Mouse (Mus musculus) midbrain, embryonic 15.5 days (tissue): ENCODE data around the gene Bend5. TPM values are rescaled to one million over a fixed set of nuclear protein-coding genes. Genes with fewer than 3 reads are reported as not detected.

ENCODE experiments used
- ATAC-seq: fragments of 200-750 bp; cut with Nextera tagmentation; replicated peaks from 2 replicates; pipeline ENCODE4 v1.8.0; 2017; ENCODE audit warnings: moderate TSS enrichment
- H3K27ac ChIP-seq: fragments of 300-500 bp; sonication (generic); 2 replicates; pipeline ENCODE4 v1.5.1; 2015; ENCODE audit warnings: mild to moderate bottlenecking, inconsistent platforms
- H3K27me3 ChIP-seq: fragments of 300-500 bp; sonication (generic); replicated peaks from 2 replicates; pipeline ENCODE4 v1.6.1; 2015; ENCODE audit warnings: inconsistent platforms
- H3K36me3 ChIP-seq: fragments of 300-500 bp; sonication (generic); replicated peaks from 2 replicates; pipeline ENCODE4 v1.6.1; 2015; ENCODE audit warnings: inconsistent platforms
- H3K4me1 ChIP-seq: fragments of 300-500 bp; sonication (generic); 2 replicates; pipeline ENCODE4 v1.6.1; 2015; ENCODE audit warnings: inconsistent platforms
- H3K4me2 ChIP-seq: fragments of 300-500 bp; sonication (generic); 2 replicates; pipeline ENCODE4 v1.6.1; 2015; ENCODE audit warnings: inconsistent platforms, mild to moderate bottlenecking, moderate library complexity
- H3K4me3 ChIP-seq: fragments of 300-500 bp; sonication (generic); 2 replicates; pipeline ENCODE4 v1.5.1; 2015; ENCODE audit warnings: mild to moderate bottlenecking, inconsistent platforms
- H3K9ac ChIP-seq: fragments of 300-500 bp; sonication (generic); 2 replicates; pipeline ENCODE4 v1.6.1; 2015; ENCODE audit warnings: mild to moderate bottlenecking, inconsistent platforms
- H3K9me3 ChIP-seq: fragments of 300-500 bp; sonication (generic); 2 replicates; pipeline ENCODE4 v1.6.1; 2016; ENCODE audit warnings: inconsistent platforms
- WGBS: fragments of 180-500 bp; shearing (Covaris S2); methylation state at CpG from one replicate; pipeline ENCODE4 v1.1.7; 2015; ENCODE audit warnings: mixed read lengths; 5-methylcytosine and 5-hydroxymethylcytosine counted together
- polyA plus RNA-seq: library from polyadenylated mRNA; unstranded; fragments of >200 nt; fragmentation: Nextera tagmentation; extraction: Ambion mirVana; gene quantifications from 2 replicates; pipeline ENCODE4 v1.2.1, GENCODE M21; 2015

Bend5 gene
- polyA plus RNA-seq, 1 experiment from 2014 or later, result 77.5 TPM

GRCm38 (mm10) chr4:111467796-111468195 is 53.0 kb downstream of the Bend5 start:
- Histone ChIP-seq H3K4me3 (no peak overlapping the region), H3K36me3 (no peaks in the 10 kb centered on the region), H3K27ac (no peak overlapping the region), H3K4me2 (no peak overlapping the region), H3K4me1 (peaks cover 6% of the 10 kb centered on the region), H3K9ac (no peak overlapping the region), H3K27me3 (no peaks in the 10 kb centered on the region), H3K9me3 (no peaks in the 10 kb centered on the region)
- 85% methylated on average over 4 of the region's 4 CpGs for WGBS
- no peak for ATAC-seq

- H3K9me3 ChIP-seq, result no peaks in the 10 kb centered on the region
- H3K27me3 ChIP-seq, result no peaks in the 10 kb centered on the region
- no peak overlapping the region for H3K27ac ChIP-seq
- no peak overlapping the region for H3K4me3 ChIP-seq
- no peak for ATAC-seq
- H3K36me3 ChIP-seq, result no peaks in the 10 kb centered on the region
- peaks cover 6% of the 10 kb centered on the region for H3K4me1 ChIP-seq
- no peak overlapping the region for H3K4me2 ChIP-seq
- 80% methylated on average over 2 of the region's 2 CpGs for WGBS
- H3K9ac ChIP-seq, result no peak overlapping the region
These were observed 55.0 kb downstream of the Bend5 start for GRCm38 (mm10) chr4:111469847-111470246.

GRCm38 (mm10) chr4:111471726-111472125 is 56.9 kb downstream of the Bend5 start:
- H3K4me1 ChIP-seq, result peaks cover 13% of the 10 kb centered on the region
- no peak overlapping the region for H3K4me3 ChIP-seq
- no peaks in the 10 kb centered on the region for H3K36me3 ChIP-seq
- ATAC-seq, result no peak
- no peak overlapping the region for H3K4me2 ChIP-seq
- WGBS, result 88% methylated on average over 3 of the region's 3 CpGs
- no peak overlapping the region for H3K27ac ChIP-seq
- no peaks in the 10 kb centered on the region for H3K27me3 ChIP-seq
- H3K9ac ChIP-seq, result no peak overlapping the region
- no peaks in the 10 kb centered on the region for H3K9me3 ChIP-seq

GRCm38 (mm10) chr4:111472511-111472910 is 57.7 kb downstream of the Bend5 start:
- no peak overlapping the region for H3K4me2 ChIP-seq
- no peak for ATAC-seq
- 0 out of 2 replicates have a peak overlapping the region, but pooled peaks have one; percentile 16 for H3K27ac ChIP-seq
- no peak overlapping the region for H3K9ac ChIP-seq
- no peaks in the 10 kb centered on the region for H3K36me3 ChIP-seq
- H3K4me1 ChIP-seq, result peaks cover 9% of the 10 kb centered on the region
- no peak overlapping the region for H3K4me3 ChIP-seq
- no peaks in the 10 kb centered on the region for H3K27me3 ChIP-seq
- 56% methylated on average over 3 of the region's 3 CpGs for whole genome bisulfite sequencing
- H3K9me3 ChIP-seq, result no peaks in the 10 kb centered on the region

- ATAC-seq, result no peak
- peaks cover 11% of the 10 kb centered on the region for H3K4me1 ChIP-seq
- no peak overlapping the region for H3K9ac ChIP-seq
- H3K36me3 ChIP-seq, result no peaks in the 10 kb centered on the region
- H3K9me3 ChIP-seq, result no peaks in the 10 kb centered on the region
- H3K27me3 ChIP-seq, result no peaks in the 10 kb centered on the region
- H3K4me3 ChIP-seq, result no peak overlapping the region
- WGBS, result 66% methylated on average over 1 of the region's 1 CpGs
- 0 out of 2 replicates have a peak overlapping the region, but pooled peaks have one; percentile 20 for H3K27ac ChIP-seq
- H3K4me2 ChIP-seq, result no peak overlapping the region
These were observed 58.2 kb downstream of the Bend5 start for GRCm38 (mm10) chr4:111473014-111473413.

- Histone ChIP-seq H3K4me2 (no peak overlapping the region), H3K4me1 (peaks cover 16% of the 10 kb centered on the region), H3K27me3 (no peaks in the 10 kb centered on the region), H3K36me3 (no peaks in the 10 kb centered on the region), H3K4me3 (no peak overlapping the region), H3K9ac (no peak overlapping the region), H3K9me3 (no peaks in the 10 kb centered on the region), H3K27ac (0 out of 2 replicates have a peak overlapping the region, but pooled peaks have one; percentile 15)
- WGBS, result 33% methylated on average over 10 of the region's 10 CpGs
- peak; percentile 69 for ATAC-seq
These were observed 60.7 kb downstream of the Bend5 start for GRCm38 (mm10) chr4:111475374-111475971.

- 0 out of 2 replicates have a peak, but pooled peaks cover 4% of the 10 kb centered on the region for H3K27me3 ChIP-seq
- H3K9ac ChIP-seq, result no peak overlapping the region
- H3K9me3 ChIP-seq, result no peaks in the 10 kb centered on the region
- no peak overlapping the region for H3K4me3 ChIP-seq
- H3K36me3 ChIP-seq, result no peaks in the 10 kb centered on the region
- 30% methylated on average over 4 of the region's 4 CpGs for WGBS
- H3K4me2 ChIP-seq, result no peak overlapping the region
- peaks cover 16% of the 10 kb centered on the region for H3K4me1 ChIP-seq
- H3K27ac ChIP-seq, result no peak overlapping the region
- no peak for ATAC-seq
These were observed 62.7 kb downstream of the Bend5 start for GRCm38 (mm10) chr4:111477507-111477906.

GRCm38 (mm10) chr4:111483499-111483898 is 68.7 kb downstream of the Bend5 start:
- 0 out of 2 replicates have a peak, but pooled peaks cover 4% of the 10 kb centered on the region for H3K27me3 ChIP-seq
- H3K4me2 ChIP-seq, result no peak overlapping the region
- H3K9me3 ChIP-seq, result no peaks in the 10 kb centered on the region
- H3K27ac ChIP-seq, result no peak overlapping the region
- H3K9ac ChIP-seq, result no peak overlapping the region
- H3K36me3 ChIP-seq, result no peaks in the 10 kb centered on the region
- H3K4me3 ChIP-seq, result no peak overlapping the region
- ATAC-seq, result no peak
- 94% methylated on average over 5 of the region's 5 CpGs for WGBS
- 0 out of 2 replicates have a peak, but pooled peaks cover under 1% of the 10 kb centered on the region for H3K4me1 ChIP-seq

GRCm38 (mm10) chr4:111485189-111485588 is 70.4 kb downstream of the Bend5 start:
- ATAC-seq, result no peak
- 83% methylated on average over 5 of the region's 5 CpGs for WGBS
- Histone ChIP-seq H3K9ac (no peak overlapping the region), H3K4me2 (no peak overlapping the region), H3K36me3 (no peaks in the 10 kb centered on the region), H3K9me3 (no peaks in the 10 kb centered on the region), H3K27me3 (0 out of 2 replicates have a peak, but pooled peaks cover 4% of the 10 kb centered on the region), H3K27ac (no peak overlapping the region), H3K4me1 (no peaks in the 10 kb centered on the region), H3K4me3 (no peak overlapping the region)

- peak; percentile 31; the same call in 1 of the 2 replicates for ATAC-seq
- 66% methylated on average over 5 of the region's 5 CpGs for WGBS
These were observed 71.4 kb downstream of the Bend5 start for GRCm38 (mm10) chr4:111486187-111486586.

GRCm38 (mm10) chr4:111487233-111487843 is 72.5 kb downstream of the Bend5 start:
- Histone ChIP-seq H3K27ac (no peak overlapping the region), H3K4me1 (no peaks in the 10 kb centered on the region), H3K4me3 (no peak overlapping the region), H3K36me3 (no peaks in the 10 kb centered on the region), H3K4me2 (no peak overlapping the region), H3K27me3 (no peaks in the 10 kb centered on the region), H3K9ac (no peak overlapping the region), H3K9me3 (no peaks in the 10 kb centered on the region)
- WGBS, result 83% methylated on average over 4 of the region's 4 CpGs
- ATAC-seq, result no peak

More at GRCm38 (mm10) chr4:111486187-111486586, 71.4 kb downstream of the Bend5 start:
- H3K27ac ChIP-seq, result no peak overlapping the region
- 0 out of 2 replicates have a peak, but pooled peaks cover 4% of the 10 kb centered on the region for H3K27me3 ChIP-seq
- H3K4me3 ChIP-seq, result no peak overlapping the region
- H3K9ac ChIP-seq, result no peak overlapping the region
- no peaks in the 10 kb centered on the region for H3K36me3 ChIP-seq
- H3K4me2 ChIP-seq, result no peak overlapping the region
- H3K9me3 ChIP-seq, result no peaks in the 10 kb centered on the region
- no peaks in the 10 kb centered on the region for H3K4me1 ChIP-seq

- no peak overlapping the region for H3K4me3 ChIP-seq
- no peaks in the 10 kb centered on the region for H3K36me3 ChIP-seq
- H3K4me1 ChIP-seq, result 0 out of 2 replicates have a peak, but pooled peaks cover 4% of the 10 kb centered on the region
- no peak overlapping the region for H3K27ac ChIP-seq
- no peaks in the 10 kb centered on the region for H3K27me3 ChIP-seq
- 62% methylated on average over 5 of the region's 5 CpGs for WGBS
- H3K4me2 ChIP-seq, result no peak overlapping the region
- H3K9me3 ChIP-seq, result no peaks in the 10 kb centered on the region
- ATAC-seq, result 0 out of 2 replicates have a peak, but pooled peaks have one; percentile 41
- no peak overlapping the region for H3K9ac ChIP-seq
These were observed 79.1 kb downstream of the Bend5 start for GRCm38 (mm10) chr4:111493750-111494404.
